Mouse (Mus musculus): ENCODE results near the gene Nlrp14.
"Not testable (repeated sequence)": the region's sequence is repeated elsewhere in the genome, so short reads cannot be mapped to it uniquely, and the experiment has no call there.

Nlrp14 gene

GRCm38 (mm10) chr7:107166690-107167089, at the start of gene Nlrp14:
Gene Nlrp14 (plus strand): TSS chr7:107166990.
- in situ Hi-C loops (cut with MboI, MseI), result no loop called here

GRCm38 (mm10) chr7:107130983-107131382, 35.8 kb upstream of the Nlrp14 start, which contains the start of gene Olfr715:
Gene Olfr715 (minus strand): TSS chr7:107131083.
- in situ Hi-C loops (cut with MboI, MseI), result not testable (repeated sequence)

- in situ Hi-C loops (cut with MboI, MseI), result not testable (repeated sequence)
Observed at GRCm38 (mm10) chr7:107138027-107138426, 28.8 kb upstream of the Nlrp14 start, which contains the start of gene Olfr716. Gene Olfr716 (plus strand): TSS chr7:107138327.

- in situ Hi-C loops (cut with MboI, MseI), result loop anchor here (25.0 kb wide), 1 partner anchor 793 kb away; no protein-coding TSS in a partner anchor
Observed at GRCm38 (mm10) chr7:107180406-107180805, 13.6 kb downstream of the Nlrp14 start.

- in situ Hi-C loops (cut with MboI, MseI), result loop anchor here (25.0 kb wide), 1 partner anchor 585 kb away; no protein-coding TSS in a partner anchor
Observed at GRCm38 (mm10) chr7:107201817-107202216, 35.0 kb downstream of the Nlrp14 start.

GRCm38 (mm10) chr7:107207843-107208242, 41.1 kb downstream of the Nlrp14 start:
- in situ Hi-C loops (cut with MboI, MseI), result loop anchor here (25.0 kb wide), 1 partner anchor 579 kb away; no protein-coding TSS in a partner anchor

GRCm38 (mm10) chr7:107209204-107209860, 42.5 kb downstream of the Nlrp14 start, which contains the start of gene Rbmxl2:
Gene Rbmxl2 (plus strand): TSS chr7:107209445.
- in situ Hi-C loops (cut with MboI, MseI), result loop anchor here (25.0 kb wide), 1 partner anchor 578 kb away; no protein-coding TSS in a partner anchor

- in situ Hi-C loops (cut with MboI, MseI), result loop anchor here (25.0 kb wide), 1 partner anchor 577 kb away; no protein-coding TSS in a partner anchor
Observed at GRCm38 (mm10) chr7:107210126-107210576, 43.4 kb downstream of the Nlrp14 start.

- in situ Hi-C loops (cut with MboI, MseI), result loop anchor here (25.0 kb wide), 1 partner anchor 572 kb away; no protein-coding TSS in a partner anchor
Observed at GRCm38 (mm10) chr7:107215723-107216122, 48.9 kb downstream of the Nlrp14 start.

- in situ Hi-C loops (cut with MboI, MseI), result loop anchor here (25.0 kb wide), 1 partner anchor 570 kb away; no protein-coding TSS in a partner anchor
Observed at GRCm38 (mm10) chr7:107216845-107217244, 50.1 kb downstream of the Nlrp14 start.

GRCm38 (mm10) chr7:107236854-107237253, 70.1 kb downstream of the Nlrp14 start:
- in situ Hi-C loops (cut with MboI, MseI), result no loop called here

GRCm38 (mm10) chr7:107237498-107237897, 70.7 kb downstream of the Nlrp14 start:
- in situ Hi-C loops (cut with MboI, MseI), result no loop called here

- in situ Hi-C loops (cut with MboI, MseI), result no loop called here
Observed at GRCm38 (mm10) chr7:107241371-107241883, 74.6 kb downstream of the Nlrp14 start.
